Comparison of ENCODE assay signal across 24 mouse cellular contexts in the genomic region with DNA sequence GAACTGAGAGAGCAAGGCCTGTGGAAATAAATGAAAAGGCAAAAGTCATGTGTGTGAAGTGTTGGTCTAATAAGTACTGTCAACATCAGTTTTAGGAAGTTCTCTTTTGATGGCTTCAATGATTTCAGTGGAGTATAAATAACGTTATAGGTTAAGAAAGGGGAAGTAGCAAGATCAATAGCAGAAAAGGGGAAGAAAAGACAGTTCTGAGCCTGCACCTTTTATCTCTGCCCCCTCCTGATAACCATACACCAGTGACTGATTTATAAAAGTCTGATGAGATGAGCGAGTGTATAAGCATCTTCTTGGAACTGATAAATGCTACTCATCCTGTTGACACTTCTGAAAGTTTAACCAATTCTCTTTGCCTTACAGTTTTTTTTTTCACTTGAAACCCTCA.
"Had no signal": no experiment of that assay in that cellular context is flagged by ENCODE, and none has a peak within 500 bp of the region (broad histone marks: within the 10 kb centered on the region; RNA-seq: fewer than 3 reads in every experiment).

No protein-coding gene starts in this region.

- H3K4me1 ChIP-seq: heart, embryonic 13.5 days; heart, embryonic 15.5 days; hindbrain, embryonic 13.5 days; hindbrain, embryonic 15.5 days; kidney, embryonic 15.5 days; limb, embryonic 13.5 days; limb, embryonic 15.5 days; liver, embryonic 12.5 days had no signal

- H3K27me3 ChIP-seq: heart, embryonic 13.5 days; heart, embryonic 15.5 days; hindbrain, embryonic 13.5 days; hindbrain, embryonic 15.5 days; kidney, embryonic 15.5 days; limb, embryonic 13.5 days; limb, embryonic 15.5 days; liver, embryonic 12.5 days had no signal

- ATAC-seq: hindbrain, postnatal 0 days; intestine, embryonic 16.5 days; liver, embryonic 12.5 days had no signal

- H3K4me3 ChIP-seq: heart, adult 2 months; heart, embryonic 13.5 days; heart, embryonic 15.5 days; hindbrain, embryonic 13.5 days; hindbrain, embryonic 15.5 days; kidney, embryonic 15.5 days; limb, embryonic 13.5 days; limb, embryonic 15.5 days; liver, embryonic 12.5 days had no signal

- H3K9me3 ChIP-seq: heart, embryonic 13.5 days; heart, embryonic 15.5 days; hindbrain, embryonic 13.5 days; hindbrain, embryonic 15.5 days; kidney, embryonic 15.5 days; limb, embryonic 13.5 days; limb, embryonic 15.5 days; liver, embryonic 12.5 days had no signal

- DNase-seq: gastrocnemius, postnatal 14 days; gastrocnemius, postnatal 36 days; heart, adult 11 months; heart, adult 2 months; heart, postnatal 14 days; heart, postnatal 36 days; kidney, adult 11 months; kidney, adult 2 months; kidney, adult 9 months; kidney, postnatal 14 days; kidney, postnatal 36 days; layer of hippocampus, adult 9-11 months; layer of hippocampus, postnatal 36 days; left cerebral cortex, postnatal 4 days had no signal

- H3K36me3 ChIP-seq: heart, embryonic 13.5 days; heart, embryonic 15.5 days; kidney, embryonic 15.5 days; limb, embryonic 13.5 days; limb, embryonic 15.5 days; liver, embryonic 12.5 days had no signal
